Mouse (Mus musculus) B cell, adult (primary cell): Measurements from ENCODE around the gene Ivd. TPM values are rescaled to one million over a fixed set of nuclear protein-coding genes. Genes with fewer than 3 reads are reported as not detected.

ENCODE experiments used
- total RNA-seq: library from RNA; stranded (reverse); gene quantifications from 4 replicates; pipeline ENCODE4 v1.2.4, GENCODE M21; 2023; ENCODE audit not compliant: inconsistent age

Ivd gene
- total RNA-seq, result 62.9 to 97.4 TPM (median 72.1 TPM) in 4 replicates

GRCm38 (mm10) chr2:118861454-118862339, at the start of gene Ivd:
Gene Ivd, plus strand, starts transcription at chr2:118861954.

GRCm38 (mm10) chr2:118813981-118814836, 47.5 kb upstream of the Ivd start, which contains the start of gene Knstrn:
Gene Knstrn, plus strand, starts transcription at chr2:118814003.

GRCm38 (mm10) chr2:118899981-118900825, 38.4 kb downstream of the Ivd start, which contains the start of gene Bahd1:
Gene Bahd1, plus strand, starts transcription at chr2:118900377.

GRCm38 (mm10) chr2:118926361-118926997, 64.7 kb downstream of the Ivd start, which contains the start of gene Chst14:
Gene Chst14, plus strand, starts transcription at chr2:118926496.

Other genes with a start within 250 kb of the Ivd start
- 2.2 to 6.3 TPM (median 4.1 TPM) in 4 replicates for gene Pak6, start 198.7 kb upstream of the Ivd start, total RNA-seq
- 0.33 to 0.45 TPM (median 0.40 TPM) in 4 replicates for gene Ankrd63, start 158.0 kb upstream of the Ivd start, total RNA-seq
- gene Plcb2, start 133.5 kb upstream of the Ivd start, total RNA-seq, result 87.6 to 107 TPM (median 99.4 TPM) in 4 replicates
- 16.6 to 23.0 TPM (median 17.8 TPM) in 4 replicates for gene Inafm2, start 116.2 kb upstream of the Ivd start, total RNA-seq
- gene Ccdc9b, start 99.3 kb upstream of the Ivd start, total RNA-seq, result 0.57 TPM in 1 of 4 replicates, not detected in the others
- not detected in 4 replicates for gene Phgr1, start 89.2 kb upstream of the Ivd start, total RNA-seq
- gene Disp2, start 82.2 kb upstream of the Ivd start, total RNA-seq, result not detected in 4 replicates
- gene Knstrn, start 48.0 kb upstream of the Ivd start, total RNA-seq, result 7.0 to 11.9 TPM (median 8.3 TPM) in 4 replicates
- gene Bahd1, start 38.4 kb downstream of the Ivd start, total RNA-seq, result 52.2 to 60.4 TPM (median 55.0 TPM) in 4 replicates
- 3.6 to 4.3 TPM (median 4.0 TPM) in 4 replicates for gene Chst14, start 64.5 kb downstream of the Ivd start, total RNA-seq
- 11.5 to 14.4 TPM (median 13.0 TPM) in 4 replicates for gene Ccdc32, start 167.4 kb downstream of the Ivd start, total RNA-seq
- gene Rpusd2, start 172.8 kb downstream of the Ivd start, total RNA-seq, result 16.0 to 18.0 TPM (median 16.8 TPM) in 4 replicates
- 3.3 to 4.7 TPM (median 4.1 TPM) in 4 replicates for gene Knl1, start 185.2 kb downstream of the Ivd start, total RNA-seq